Mouse (Mus musculus): Measurements from ENCODE around the gene Ntsr1. TPM values are rescaled to one million over a fixed set of nuclear protein-coding genes. Genes with fewer than 3 reads are reported as not detected.

Gene Ntsr1
- polyA plus RNA-seq, 1 experiment, result not detected

- WGBS, result 91% methylated on average over 8 of the region's 8 CpGs
- no peak for DNase-seq
- no peak for TF ChIP-seq CTCF (IDR thresholded peaks at IDR 0.05; ENCODE audit: insufficient read depth, low read length)
- no peak for TF ChIP-seq POLR2A (IDR thresholded peaks at IDR 0.05; ENCODE audit: borderline replicate concordance, extremely low read depth, low read depth, low read length)
- no peak overlapping the region for H3K4me3 ChIP-seq (replicated peaks; ENCODE audit: extremely low read depth, low read depth, low read length)
- H3K4me1 ChIP-seq (ENCODE audit: control insufficient read depth, insufficient read depth, low read length), result peaks cover under 1% of the 10 kb centered on the region; the same call in 1 of the 2 replicates
Observed at GRCm38 (mm10) chr2:180468871-180469270, 30.9 kb upstream of the Ntsr1 start.

DNA sequence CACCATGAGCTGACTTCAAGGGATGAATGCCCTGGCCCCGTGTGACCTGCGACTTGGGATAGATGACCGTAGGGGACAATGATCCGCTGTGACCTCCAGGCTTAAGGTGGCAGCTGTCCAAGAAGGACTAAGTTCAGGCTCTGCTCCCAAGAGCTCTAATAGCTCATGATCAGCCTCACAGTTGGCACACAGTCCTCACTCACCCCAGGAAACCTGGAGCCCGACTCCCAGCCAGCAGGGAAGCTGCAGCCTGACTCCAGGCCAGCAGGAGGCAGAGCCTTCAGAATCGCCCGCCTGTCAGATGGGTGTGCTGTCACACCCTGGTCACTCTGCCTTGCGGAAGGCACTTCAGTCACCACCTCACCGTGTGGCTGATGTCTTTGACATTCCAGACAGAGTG is 30.0 kb upstream of the Ntsr1 start:
- DNase-seq, result no peak
- 57% methylated on average over 9 of the region's 9 CpGs for WGBS
- H3K4me3 ChIP-seq (replicated peaks; ENCODE audit: extremely low read depth, low read depth, low read length), result no peak overlapping the region
- no peak for TF ChIP-seq CTCF (IDR thresholded peaks at IDR 0.05; ENCODE audit: insufficient read depth, low read length)
- TF ChIP-seq POLR2A (IDR thresholded peaks at IDR 0.05; ENCODE audit: borderline replicate concordance, extremely low read depth, low read depth, low read length), result no peak
- no peaks in the 10 kb centered on the region; the same call in 1 of the 2 replicates for H3K4me1 ChIP-seq (ENCODE audit: control insufficient read depth, insufficient read depth, low read length)

DNA sequence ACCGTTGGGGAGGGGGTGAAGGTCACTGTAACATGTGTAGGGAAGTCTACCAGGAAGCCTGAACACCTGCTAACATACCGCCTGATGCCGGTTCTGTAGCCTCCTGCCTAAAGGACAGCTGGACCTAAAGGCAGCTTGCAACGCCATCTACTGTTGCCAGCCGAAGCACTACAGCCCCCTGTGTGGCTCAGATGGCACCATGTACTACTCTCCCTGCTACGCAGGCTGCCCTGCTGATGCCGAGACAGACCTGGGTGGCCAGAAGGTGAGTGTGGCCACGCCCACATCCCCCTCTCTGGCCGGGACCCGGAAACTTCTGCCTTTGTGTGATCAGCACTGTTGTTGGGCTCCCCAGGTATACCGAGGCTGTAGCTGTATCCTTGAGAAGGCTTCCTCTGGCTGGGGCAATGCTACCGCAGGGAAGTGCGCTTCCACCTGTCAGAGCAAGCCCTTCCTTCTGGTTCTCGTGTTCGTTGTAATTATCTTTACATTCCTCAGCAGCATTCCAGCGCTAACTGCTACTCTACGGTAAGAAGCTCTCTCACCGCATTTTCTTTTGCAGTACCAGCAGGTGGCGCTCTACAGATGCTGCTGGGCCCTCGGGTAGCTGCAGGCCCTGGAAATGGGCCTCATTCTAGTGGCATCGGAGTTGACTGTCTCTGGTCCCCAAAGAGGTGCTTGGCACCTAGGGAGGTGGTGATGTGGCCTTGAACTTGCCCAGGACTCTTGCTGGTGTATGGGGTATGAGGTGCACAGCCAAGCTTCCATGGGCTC is 27.3 kb upstream of the Ntsr1 start:
- peak; percentile 39 for DNase-seq
- WGBS, result 12% methylated on average over 21 of the region's 21 CpGs
- no peaks in the 10 kb centered on the region; the same call in 1 of the 2 replicates for H3K4me1 ChIP-seq (ENCODE audit: control insufficient read depth, insufficient read depth, low read length)
- TF ChIP-seq CTCF (IDR thresholded peaks at IDR 0.05; ENCODE audit: insufficient read depth, low read length) (peak; percentile 50), POLR2A (IDR thresholded peaks at IDR 0.05; ENCODE audit: borderline replicate concordance, extremely low read depth, low read depth, low read length) (no peak)
- H3K4me3 ChIP-seq (replicated peaks; ENCODE audit: extremely low read depth, low read depth, low read length), result no peak overlapping the region

DNA sequence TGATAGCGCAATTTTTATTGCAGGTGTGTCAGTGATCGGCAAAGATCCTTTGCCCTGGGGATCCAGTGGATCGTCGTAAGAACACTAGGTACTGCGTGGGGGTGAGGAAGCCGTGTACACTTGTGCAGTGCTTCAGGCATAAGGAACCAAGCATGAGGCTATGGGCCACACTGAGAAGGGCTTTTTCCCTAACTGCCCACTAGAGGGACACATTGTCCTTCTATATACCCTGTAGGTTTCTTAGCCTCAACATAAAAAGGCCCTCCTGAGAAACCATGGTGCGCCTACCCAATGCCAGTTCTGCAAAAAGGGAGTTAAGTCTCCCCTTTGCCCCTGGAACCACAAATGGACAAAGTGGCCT is 26.7 kb upstream of the Ntsr1 start:
- 40% methylated on average over 7 of the region's 7 CpGs for WGBS
- Histone ChIP-seq H3K4me1 (ENCODE audit: control insufficient read depth, insufficient read depth, low read length) (no peaks in the 10 kb centered on the region; the same call in 1 of the 2 replicates), H3K4me3 (replicated peaks; ENCODE audit: extremely low read depth, low read depth, low read length) (no peak overlapping the region)
- DNase-seq, result no peak
- TF ChIP-seq CTCF (IDR thresholded peaks at IDR 0.05; ENCODE audit: insufficient read depth, low read length) (peak; percentile 47), POLR2A (IDR thresholded peaks at IDR 0.05; ENCODE audit: borderline replicate concordance, extremely low read depth, low read depth, low read length) (no peak)

DNA sequence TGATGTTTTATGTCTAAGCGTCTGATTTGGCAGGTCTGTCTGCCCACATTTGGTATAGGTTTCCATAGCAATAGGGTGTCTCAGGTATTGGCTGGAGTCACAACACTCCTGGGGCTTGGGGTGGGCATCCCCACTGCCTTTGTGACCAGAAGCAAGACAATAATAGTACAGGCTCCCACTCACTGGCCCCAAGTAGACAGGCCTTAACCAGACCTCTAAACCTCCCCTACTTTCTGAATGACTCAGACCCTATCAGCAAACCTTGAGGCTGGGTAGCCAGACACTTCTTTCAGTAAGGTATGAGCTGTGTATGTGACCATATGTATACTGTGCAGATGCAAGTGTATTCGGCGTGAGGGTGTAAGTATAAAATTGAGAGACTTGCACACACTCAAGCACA is 24.9 kb upstream of the Ntsr1 start:
- Histone ChIP-seq H3K4me3 (replicated peaks; ENCODE audit: extremely low read depth, low read depth, low read length) (no peak overlapping the region), H3K4me1 (ENCODE audit: control insufficient read depth, insufficient read depth, low read length) (no peaks in the 10 kb centered on the region; the same call in 1 of the 2 replicates)
- no peak for TF ChIP-seq CTCF (IDR thresholded peaks at IDR 0.05; ENCODE audit: insufficient read depth, low read length)
- TF ChIP-seq POLR2A (IDR thresholded peaks at IDR 0.05; ENCODE audit: borderline replicate concordance, extremely low read depth, low read depth, low read length), result no peak
- 92% methylated on average over 3 of the region's 3 CpGs for whole genome bisulfite sequencing
- no peak for DNase-seq

GRCm38 (mm10) chr2:180482274-180482673 is 17.5 kb upstream of the Ntsr1 start:
- no peak for DNase-seq
- WGBS, result 28% methylated on average over 16 of the region's 16 CpGs
- Histone ChIP-seq H3K4me3 (replicated peaks; ENCODE audit: extremely low read depth, low read depth, low read length) (no peak overlapping the region), H3K4me1 (ENCODE audit: control insufficient read depth, insufficient read depth, low read length) (no peaks in the 10 kb centered on the region)
- TF ChIP-seq POLR2A (IDR thresholded peaks at IDR 0.05; ENCODE audit: borderline replicate concordance, extremely low read depth, low read depth, low read length), result no peak
- no peak for TF ChIP-seq CTCF (IDR thresholded peaks at IDR 0.05; ENCODE audit: insufficient read depth, low read length)

DNA sequence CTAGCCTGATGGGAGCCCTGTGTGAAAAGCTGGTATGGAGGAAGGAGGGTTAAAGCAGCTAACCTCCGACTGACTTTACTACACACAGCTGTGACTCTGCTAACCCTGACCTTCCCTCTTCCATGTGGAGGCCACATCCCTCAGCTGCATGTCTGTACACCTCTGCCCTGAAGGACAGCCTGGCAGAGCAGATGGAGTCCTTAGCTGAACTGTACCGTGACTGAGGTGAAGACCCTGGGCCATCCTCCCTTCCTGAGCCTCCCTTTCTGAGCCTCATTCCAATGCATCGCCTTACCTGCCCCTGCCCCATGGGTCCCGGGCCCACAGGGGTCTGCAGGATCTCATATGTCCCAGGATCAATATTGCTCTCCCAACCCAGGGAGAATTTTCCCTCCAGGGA is 14.9 kb upstream of the Ntsr1 start:
- TF ChIP-seq POLR2A (IDR thresholded peaks at IDR 0.05; ENCODE audit: borderline replicate concordance, extremely low read depth, low read depth, low read length), result no peak
- no peak for TF ChIP-seq CTCF (IDR thresholded peaks at IDR 0.05; ENCODE audit: insufficient read depth, low read length)
- Histone ChIP-seq H3K4me1 (ENCODE audit: control insufficient read depth, insufficient read depth, low read length) (no peaks in the 10 kb centered on the region), H3K4me3 (replicated peaks; ENCODE audit: extremely low read depth, low read depth, low read length) (no peak overlapping the region)
- no peak for DNase-seq
- WGBS, result 65% methylated on average over 4 of the region's 4 CpGs

DNA sequence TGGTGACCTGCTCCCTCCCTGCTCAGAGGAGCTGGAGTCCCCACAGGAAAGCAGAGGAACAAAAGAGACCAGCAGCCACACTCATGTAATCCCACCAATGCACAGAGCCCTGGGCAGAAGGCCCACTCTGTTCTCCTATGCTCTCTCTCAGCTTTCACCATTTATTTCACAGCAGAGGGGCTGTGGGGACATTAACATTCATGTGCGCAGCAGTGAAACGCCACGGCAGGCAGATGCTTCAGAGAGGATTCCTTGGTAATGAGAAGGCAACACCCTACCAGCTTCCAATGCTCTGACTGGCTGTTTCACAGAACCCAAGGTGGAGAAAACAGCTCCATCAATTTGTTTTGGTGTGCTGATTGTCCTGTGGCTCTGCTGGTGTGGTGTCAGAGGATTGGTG is 14.5 kb upstream of the Ntsr1 start:
- H3K4me1 ChIP-seq (ENCODE audit: control insufficient read depth, insufficient read depth, low read length), result no peaks in the 10 kb centered on the region
- 85% methylated on average over 3 of the region's 3 CpGs for WGBS
- DNase-seq, result no peak
- H3K4me3 ChIP-seq (replicated peaks; ENCODE audit: extremely low read depth, low read depth, low read length), result no peak overlapping the region
- TF ChIP-seq POLR2A (IDR thresholded peaks at IDR 0.05; ENCODE audit: borderline replicate concordance, extremely low read depth, low read depth, low read length) (no peak), CTCF (IDR thresholded peaks at IDR 0.05; ENCODE audit: insufficient read depth, low read length) (no peak)

GRCm38 (mm10) chr2:180488210-180488751 is 11.5 kb upstream of the Ntsr1 start:
- no peak for TF ChIP-seq POLR2A (IDR thresholded peaks at IDR 0.05; ENCODE audit: borderline replicate concordance, extremely low read depth, low read depth, low read length)
- TF ChIP-seq CTCF (IDR thresholded peaks at IDR 0.05; ENCODE audit: insufficient read depth, low read length), result no peak
- Histone ChIP-seq H3K4me3 (replicated peaks; ENCODE audit: extremely low read depth, low read depth, low read length) (no peak overlapping the region), H3K4me1 (ENCODE audit: control insufficient read depth, insufficient read depth, low read length) (no peaks in the 10 kb centered on the region)
- 20% methylated on average over 17 of the region's 17 CpGs for WGBS
- no peak for DNase-seq

DNA sequence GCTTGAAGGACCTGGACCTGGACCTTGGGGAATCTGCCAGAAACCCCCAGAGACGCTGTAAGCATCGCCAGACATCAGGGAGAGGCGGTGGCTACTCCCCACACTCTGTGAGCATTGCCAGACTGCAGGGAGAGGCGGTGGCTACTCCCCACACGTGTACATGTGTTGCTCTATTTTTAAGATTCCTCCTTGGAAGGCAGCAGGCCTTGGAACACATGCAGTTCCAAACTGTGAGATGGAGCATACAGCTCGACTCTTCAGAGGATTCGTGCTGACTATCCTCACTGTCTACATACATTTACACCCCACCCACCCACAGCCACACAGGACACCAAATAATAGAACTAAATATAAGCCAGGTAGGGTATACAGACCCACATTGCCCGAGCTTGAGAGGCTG is 3.9 kb upstream of the Ntsr1 start:
- no peak for DNase-seq
- Histone ChIP-seq H3K4me1 (ENCODE audit: control insufficient read depth, insufficient read depth, low read length) (no peaks in the 10 kb centered on the region), H3K4me3 (replicated peaks; ENCODE audit: extremely low read depth, low read depth, low read length) (no peak overlapping the region)
- WGBS, result 63% methylated on average over 8 of the region's 8 CpGs
- no peak for TF ChIP-seq POLR2A (IDR thresholded peaks at IDR 0.05; ENCODE audit: borderline replicate concordance, extremely low read depth, low read depth, low read length)
- no peak for TF ChIP-seq CTCF (IDR thresholded peaks at IDR 0.05; ENCODE audit: insufficient read depth, low read length)
